Mouse (Mus musculus): ENCODE results near the gene Epb41l5. TPM values are rescaled to one million over a fixed set of nuclear protein-coding genes. Genes with fewer than 3 reads are reported as not detected.

The Epb41l5 gene
- polyA plus RNA-seq, 1 experiment from 2014 or later, result 80.2 TPM

DNA sequence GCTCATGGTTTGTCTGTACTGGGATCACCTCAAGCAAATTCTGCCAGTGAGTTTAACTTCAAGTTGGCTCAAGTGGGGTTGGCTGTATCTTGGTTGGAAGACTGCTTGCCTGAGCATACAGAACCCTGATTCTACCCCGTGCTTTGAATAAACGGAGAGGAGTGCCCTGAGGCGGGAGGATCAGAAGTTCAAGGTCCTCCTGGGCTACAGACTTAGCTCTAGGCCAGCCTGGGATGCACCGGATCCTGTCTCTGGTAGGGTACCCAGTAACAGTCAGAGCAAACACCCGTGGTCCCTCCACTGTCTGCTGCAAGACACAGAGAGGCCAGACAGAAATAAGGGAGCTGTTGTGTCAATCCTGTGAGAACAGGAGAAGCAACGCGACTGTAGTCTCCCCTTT, 127.1 kb downstream of the Epb41l5 start:
- ATAC-seq (ENCODE audit: low FRiP score, low TSS enrichment), result no peak
- no peaks in the 10 kb centered on the region for H3K27me3 ChIP-seq (ENCODE audit: control insufficient read depth, insufficient read depth, low read length)
- H3K4me3 ChIP-seq (ENCODE audit: low read length), result no peak overlapping the region
- H3K27ac ChIP-seq (ENCODE audit: low read depth, low read length), result no peak overlapping the region
- no peak overlapping the region for H3K9ac ChIP-seq (ENCODE audit: low read depth, low read length)
- H3K4me1 ChIP-seq (ENCODE audit: control insufficient read depth, insufficient read depth, low read length), result peaks cover 14% of the 10 kb centered on the region; the same call in 1 of the 2 replicates
- H3K4me2 ChIP-seq (replicated peaks; ENCODE audit: low read depth, low read length), result no peak overlapping the region
- no peaks in the 10 kb centered on the region; the same call in 1 of the 2 replicates for H3K9me3 ChIP-seq (ENCODE audit: control insufficient read depth, low read length)
- H3K36me3 ChIP-seq (ENCODE audit: control insufficient read depth, insufficient read depth, low read length), result no peaks in the 10 kb centered on the region
- 83% methylated on average over 7 of the region's 7 CpGs for WGBS

DNA sequence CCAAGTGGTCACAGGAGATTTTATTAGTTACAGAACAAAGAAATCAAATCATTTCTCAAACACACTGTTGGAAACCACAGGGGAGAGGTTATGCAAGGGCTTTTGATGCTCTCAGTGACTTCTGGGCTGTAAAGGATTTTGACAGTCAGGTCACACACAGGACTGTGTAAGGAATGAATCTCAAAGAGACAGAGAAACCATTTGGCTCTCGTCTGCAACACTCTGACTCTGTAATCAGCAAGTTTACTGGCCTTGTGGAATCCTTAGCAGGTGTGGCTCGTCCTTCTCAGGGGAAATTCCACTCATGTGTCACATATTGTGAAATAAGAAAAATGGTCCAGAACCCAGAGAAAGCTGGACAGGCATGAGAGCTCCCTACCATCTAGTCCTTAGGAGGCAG, 127.8 kb downstream of the Epb41l5 start:
- ATAC-seq (ENCODE audit: low FRiP score, low TSS enrichment), result no peak
- Histone ChIP-seq H3K4me3 (ENCODE audit: low read length) (no peak overlapping the region), H3K4me1 (ENCODE audit: control insufficient read depth, insufficient read depth, low read length) (peaks cover 10% of the 10 kb centered on the region; the same call in 1 of the 2 replicates), H3K9ac (ENCODE audit: low read depth, low read length) (no peak overlapping the region), H3K4me2 (replicated peaks; ENCODE audit: low read depth, low read length) (no peak overlapping the region), H3K9me3 (ENCODE audit: control insufficient read depth, low read length) (no peaks in the 10 kb centered on the region), H3K27me3 (ENCODE audit: control insufficient read depth, insufficient read depth, low read length) (no peaks in the 10 kb centered on the region), H3K27ac (ENCODE audit: low read depth, low read length) (no peak overlapping the region), H3K36me3 (ENCODE audit: control insufficient read depth, insufficient read depth, low read length) (no peaks in the 10 kb centered on the region)
- whole genome bisulfite sequencing, result 35% methylated on average over 2 of the region's 2 CpGs

DNA sequence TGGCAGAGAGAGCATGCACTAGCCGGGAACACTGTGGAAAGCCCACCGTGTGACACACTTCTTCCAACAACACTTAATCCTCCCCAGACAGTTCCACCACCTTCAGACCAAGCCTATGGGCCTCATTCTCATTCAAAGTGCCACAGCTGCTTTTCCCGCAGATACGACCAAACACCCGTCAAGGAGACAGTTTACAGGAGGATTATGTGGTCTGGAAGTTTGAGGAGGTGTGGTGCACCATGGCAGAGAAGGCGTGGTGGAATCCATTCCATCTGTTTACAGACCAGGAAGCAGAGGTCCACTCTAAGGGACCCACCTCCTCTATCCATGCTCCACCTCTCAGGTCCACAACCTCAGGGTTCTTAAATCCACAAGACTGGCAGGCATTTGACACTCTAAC, 129.5 kb downstream of the Epb41l5 start:
- no peaks in the 10 kb centered on the region for H3K27me3 ChIP-seq (ENCODE audit: control insufficient read depth, insufficient read depth, low read length)
- H3K4me2 ChIP-seq (replicated peaks; ENCODE audit: low read depth, low read length), result no peak overlapping the region
- no peaks in the 10 kb centered on the region for H3K9me3 ChIP-seq (ENCODE audit: control insufficient read depth, low read length)
- no peak for ATAC-seq (ENCODE audit: low FRiP score, low TSS enrichment)
- H3K27ac ChIP-seq (ENCODE audit: low read depth, low read length), result no peak overlapping the region
- H3K9ac ChIP-seq (ENCODE audit: low read depth, low read length), result no peak overlapping the region
- no peaks in the 10 kb centered on the region for H3K36me3 ChIP-seq (ENCODE audit: control insufficient read depth, insufficient read depth, low read length)
- no peaks in the 10 kb centered on the region for H3K4me1 ChIP-seq (ENCODE audit: control insufficient read depth, insufficient read depth, low read length)
- 70% methylated on average over 6 of the region's 6 CpGs for WGBS
- no peak overlapping the region for H3K4me3 ChIP-seq (ENCODE audit: low read length)

DNA sequence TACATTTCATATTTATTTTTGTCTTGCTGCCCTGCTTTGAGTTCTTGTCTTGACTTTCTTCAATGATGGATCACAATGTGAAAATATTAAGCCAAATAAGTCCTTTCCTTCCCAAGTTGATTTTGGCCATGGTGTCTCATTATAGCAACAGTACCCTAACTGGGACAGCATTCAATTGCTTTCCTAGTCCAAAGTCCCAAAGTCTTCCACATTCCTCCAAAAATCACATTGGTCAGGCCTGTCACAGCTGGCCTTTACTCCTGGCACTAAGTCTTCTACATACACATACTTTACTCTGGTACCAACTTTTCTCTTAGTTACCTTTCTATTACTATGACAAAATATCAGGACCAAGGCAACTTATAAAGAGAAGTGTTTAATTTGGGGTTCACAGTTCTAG, 130.0 kb downstream of the Epb41l5 start:
- no peak for ATAC-seq (ENCODE audit: low FRiP score, low TSS enrichment)
- no peak overlapping the region for H3K4me3 ChIP-seq (ENCODE audit: low read length)
- no peak overlapping the region for H3K9ac ChIP-seq (ENCODE audit: low read depth, low read length)
- no peaks in the 10 kb centered on the region for H3K27me3 ChIP-seq (ENCODE audit: control insufficient read depth, insufficient read depth, low read length)
- H3K4me1 ChIP-seq (ENCODE audit: control insufficient read depth, insufficient read depth, low read length), result no peaks in the 10 kb centered on the region
- H3K9me3 ChIP-seq (ENCODE audit: control insufficient read depth, low read length), result no peaks in the 10 kb centered on the region
- no peak overlapping the region for H3K4me2 ChIP-seq (replicated peaks; ENCODE audit: low read depth, low read length)
- H3K27ac ChIP-seq (ENCODE audit: low read depth, low read length), result no peak overlapping the region
- H3K36me3 ChIP-seq (ENCODE audit: control insufficient read depth, insufficient read depth, low read length), result no peaks in the 10 kb centered on the region

DNA sequence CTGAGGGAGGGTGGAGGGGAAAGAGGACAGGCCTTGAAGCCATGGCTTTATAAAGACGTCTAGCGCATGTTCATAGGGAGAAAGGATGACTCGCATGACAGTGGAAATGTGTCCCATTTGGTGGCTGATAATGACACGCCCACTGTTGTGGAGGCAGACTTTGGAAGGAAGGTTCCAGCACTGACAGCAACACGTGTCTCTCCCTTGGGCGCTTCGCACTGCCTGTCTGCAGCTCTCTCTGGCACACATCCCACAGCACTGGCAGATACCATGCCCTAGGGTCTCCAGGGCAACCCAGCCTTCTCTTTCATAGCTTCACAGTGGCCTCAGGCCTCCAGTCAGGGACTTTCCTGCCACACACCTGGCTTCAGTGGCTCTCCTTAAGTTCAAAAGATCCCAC, 130.7 kb downstream of the Epb41l5 start:
- no peak overlapping the region for H3K4me3 ChIP-seq (ENCODE audit: low read length)
- no peak overlapping the region for H3K4me2 ChIP-seq (replicated peaks; ENCODE audit: low read depth, low read length)
- no peaks in the 10 kb centered on the region for H3K4me1 ChIP-seq (ENCODE audit: control insufficient read depth, insufficient read depth, low read length)
- H3K36me3 ChIP-seq (ENCODE audit: control insufficient read depth, insufficient read depth, low read length), result no peaks in the 10 kb centered on the region
- ATAC-seq (ENCODE audit: low FRiP score, low TSS enrichment), result no peak
- no peaks in the 10 kb centered on the region for H3K9me3 ChIP-seq (ENCODE audit: control insufficient read depth, low read length)
- WGBS, result 76% methylated on average over 7 of the region's 7 CpGs
- no peak overlapping the region for H3K9ac ChIP-seq (ENCODE audit: low read depth, low read length)
- no peaks in the 10 kb centered on the region for H3K27me3 ChIP-seq (ENCODE audit: control insufficient read depth, insufficient read depth, low read length)
- no peak overlapping the region for H3K27ac ChIP-seq (ENCODE audit: low read depth, low read length)

DNA sequence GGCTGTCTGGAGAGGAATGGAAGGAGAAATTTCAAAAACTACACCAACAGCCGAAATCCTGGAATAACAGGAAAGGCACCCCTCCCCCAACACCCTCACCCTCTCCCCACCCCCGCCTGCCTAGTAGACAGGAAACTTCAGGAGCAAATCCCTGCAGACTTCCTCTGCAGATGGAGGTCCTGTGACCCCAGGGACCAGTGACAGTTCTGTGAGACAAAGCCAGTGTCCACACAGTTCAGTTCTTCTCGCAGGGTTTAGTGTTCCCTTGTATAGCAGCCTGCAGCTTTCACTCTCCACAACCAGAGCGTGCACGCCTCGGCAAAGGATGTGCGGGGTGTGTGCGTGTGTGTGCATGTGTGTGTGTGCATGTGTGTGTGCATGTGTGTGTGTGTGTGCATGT, 137.9 kb downstream of the Epb41l5 start:
- Histone ChIP-seq H3K4me1 (ENCODE audit: control insufficient read depth, insufficient read depth, low read length) (0 out of 2 replicates have a peak, but pooled peaks cover 8% of the 10 kb centered on the region), H3K9me3 (ENCODE audit: control insufficient read depth, low read length) (no peaks in the 10 kb centered on the region), H3K27me3 (ENCODE audit: control insufficient read depth, insufficient read depth, low read length) (no peaks in the 10 kb centered on the region), H3K4me2 (replicated peaks; ENCODE audit: low read depth, low read length) (no peak overlapping the region), H3K4me3 (ENCODE audit: low read length) (no peak overlapping the region), H3K36me3 (ENCODE audit: control insufficient read depth, insufficient read depth, low read length) (no peaks in the 10 kb centered on the region), H3K27ac (ENCODE audit: low read depth, low read length) (peak overlapping the region; percentile 15; the same call in 1 of the 2 replicates), H3K9ac (ENCODE audit: low read depth, low read length) (no peak overlapping the region)
- ATAC-seq (ENCODE audit: low FRiP score, low TSS enrichment), result peak; percentile 42; the same call in 1 of the 2 replicates
- whole genome bisulfite sequencing, result 56% methylated on average over 8 of the region's 8 CpGs

DNA sequence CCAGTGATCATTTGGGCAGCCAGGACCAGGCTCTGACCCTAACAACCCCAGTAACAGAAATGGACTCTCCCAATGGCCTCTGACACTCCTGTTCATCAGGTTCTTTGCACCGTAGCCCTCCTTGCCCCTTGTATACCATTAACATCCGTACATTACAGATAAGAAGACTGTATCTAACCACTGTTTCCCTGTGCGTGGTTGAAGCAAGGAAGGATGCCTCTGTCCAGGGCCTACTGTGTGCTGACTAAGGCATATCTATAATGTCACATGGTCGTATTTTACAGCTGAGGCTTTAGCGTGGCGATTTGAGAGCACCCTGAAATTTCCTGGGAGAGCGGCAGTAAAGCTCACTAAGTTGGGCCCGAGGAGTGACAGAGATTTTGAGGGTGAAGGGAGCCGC, 138.4 kb downstream of the Epb41l5 start:
- WGBS, result 54% methylated on average over 9 of the region's 9 CpGs
- no peak for ATAC-seq (ENCODE audit: low FRiP score, low TSS enrichment)

DNA sequence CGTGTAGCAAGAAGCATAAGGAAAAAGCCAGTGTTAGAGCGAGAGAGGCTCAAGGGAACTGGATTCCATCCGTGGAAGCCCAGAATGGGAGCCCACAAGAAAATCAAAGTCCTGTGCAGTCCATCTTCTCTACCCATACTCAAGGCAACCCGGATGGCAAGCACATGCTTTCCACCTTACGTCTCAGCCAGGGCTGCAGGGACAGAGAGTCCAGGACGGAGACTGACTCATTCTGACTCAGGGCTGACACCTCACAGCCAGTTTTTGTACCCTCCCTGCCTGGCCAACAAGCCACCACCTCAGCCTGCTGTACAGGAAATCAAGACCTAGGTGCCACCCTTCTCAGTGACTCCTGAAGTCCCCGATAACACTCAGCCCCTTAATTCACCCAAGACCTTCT, 139.3 kb downstream of the Epb41l5 start:
- Histone ChIP-seq H3K4me2 (replicated peaks; ENCODE audit: low read depth, low read length) (no peak overlapping the region), H3K4me3 (ENCODE audit: low read length) (no peak overlapping the region), H3K9ac (ENCODE audit: low read depth, low read length) (no peak overlapping the region), H3K4me1 (ENCODE audit: control insufficient read depth, insufficient read depth, low read length) (peaks cover 15% of the 10 kb centered on the region; the same call in 1 of the 2 replicates), H3K36me3 (ENCODE audit: control insufficient read depth, insufficient read depth, low read length) (no peaks in the 10 kb centered on the region), H3K27me3 (ENCODE audit: control insufficient read depth, insufficient read depth, low read length) (no peaks in the 10 kb centered on the region), H3K27ac (ENCODE audit: low read depth, low read length) (no peak overlapping the region), H3K9me3 (ENCODE audit: control insufficient read depth, low read length) (no peaks in the 10 kb centered on the region)
- WGBS, result 87% methylated on average over 7 of the region's 7 CpGs
- ATAC-seq (ENCODE audit: low FRiP score, low TSS enrichment), result no peak

More for the DNA sequence above, 138.4 kb downstream of the Epb41l5 start:
- no peaks in the 10 kb centered on the region for H3K9me3 ChIP-seq (ENCODE audit: control insufficient read depth, low read length)
- no peaks in the 10 kb centered on the region for H3K36me3 ChIP-seq (ENCODE audit: control insufficient read depth, insufficient read depth, low read length)
- no peak overlapping the region for H3K9ac ChIP-seq (ENCODE audit: low read depth, low read length)
- H3K4me2 ChIP-seq (replicated peaks; ENCODE audit: low read depth, low read length), result no peak overlapping the region
- peaks cover 10% of the 10 kb centered on the region; the same call in 1 of the 2 replicates for H3K4me1 ChIP-seq (ENCODE audit: control insufficient read depth, insufficient read depth, low read length)
- H3K4me3 ChIP-seq (ENCODE audit: low read length), result no peak overlapping the region
- H3K27me3 ChIP-seq (ENCODE audit: control insufficient read depth, insufficient read depth, low read length), result no peaks in the 10 kb centered on the region
- H3K27ac ChIP-seq (ENCODE audit: low read depth, low read length), result peak overlapping the region; percentile 15; the same call in 1 of the 2 replicates

DNA sequence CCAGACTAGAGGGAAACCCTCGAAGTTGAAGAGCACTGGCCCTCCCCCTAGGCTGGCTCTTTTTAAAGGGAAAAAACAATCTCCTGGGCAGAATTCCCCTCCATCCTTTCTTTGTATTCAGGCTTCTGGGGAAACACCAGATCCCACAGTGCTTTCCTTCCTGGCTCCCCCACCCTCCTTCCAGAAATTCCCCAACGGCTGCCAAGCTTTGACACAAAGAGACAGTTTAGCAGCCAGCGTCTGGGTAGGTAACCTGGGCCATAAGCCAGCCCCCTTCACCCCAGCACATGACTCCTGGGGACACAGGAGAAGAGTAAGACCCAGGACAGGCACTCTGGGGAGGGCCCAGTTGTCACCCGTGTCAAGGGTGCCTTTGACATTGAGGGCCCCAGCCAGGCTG, 140.3 kb downstream of the Epb41l5 start:
- 57% methylated on average over 4 of the region's 4 CpGs for WGBS
- H3K9me3 ChIP-seq (ENCODE audit: control insufficient read depth, low read length), result no peaks in the 10 kb centered on the region
- H3K4me3 ChIP-seq (ENCODE audit: low read length), result no peak overlapping the region
- H3K27me3 ChIP-seq (ENCODE audit: control insufficient read depth, insufficient read depth, low read length), result no peaks in the 10 kb centered on the region
- H3K36me3 ChIP-seq (ENCODE audit: control insufficient read depth, insufficient read depth, low read length), result no peaks in the 10 kb centered on the region
- peak overlapping the region; percentile 47; the same call in 1 of the 2 replicates for H3K27ac ChIP-seq (ENCODE audit: low read depth, low read length)
- no peak overlapping the region for H3K9ac ChIP-seq (ENCODE audit: low read depth, low read length)
- H3K4me2 ChIP-seq (replicated peaks; ENCODE audit: low read depth, low read length), result no peak overlapping the region
- ATAC-seq (ENCODE audit: low FRiP score, low TSS enrichment), result no peak
- H3K4me1 ChIP-seq (ENCODE audit: control insufficient read depth, insufficient read depth, low read length), result peaks cover 18% of the 10 kb centered on the region; the same call in 1 of the 2 replicates

Data from kidney, embryonic 14.5 days (tissue).